Mouse (Mus musculus) liver, embryonic 14.5 days (tissue): ENCODE measurements around the gene Cd72. TPM values are rescaled to one million over a fixed set of nuclear protein-coding genes. Genes with fewer than 3 reads are reported as not detected.

Experiments used
- ATAC-seq: fragments of 200-750 bp; cut with Nextera tagmentation; 2 replicates; pipeline ENCODE4 v1.8.0; 2017; ENCODE audit warnings: moderate number of reproducible peaks, mild to moderate bottlenecking, moderate library complexity; ENCODE audit not compliant: insufficient read depth
- DNase-seq, 3 experiments: peaks; one replicate each; pipeline ENCODE4 v3.0.0-alpha.2; 2012 to 2013; ENCODE audit warnings: low read depth in 3 of 3, low spot score in 3 of 3
- H3K27ac ChIP-seq: fragments of 300-500 bp; sonication (generic); 2 replicates; pipeline ENCODE4 v1.5.1; 2014; ENCODE audit warnings: moderate library complexity, mild to moderate bottlenecking, control low read depth, inconsistent platforms
- H3K27me3 ChIP-seq: fragments of 300-500 bp; sonication (generic); 2 replicates; pipeline ENCODE4 v1.6.1; 2014; ENCODE audit warnings: mild to moderate bottlenecking, low read length, moderate library complexity; ENCODE audit not compliant: control insufficient read depth, insufficient read depth
- H3K36me3 ChIP-seq: fragments of 300-500 bp; sonication (generic); replicated peaks from 2 replicates; pipeline ENCODE4 v1.6.1; 2014; ENCODE audit warnings: low read depth; ENCODE audit not compliant: control insufficient read depth, insufficient read depth
- H3K4me1 ChIP-seq, 2 experiments: fragments of 200-500 bp in 1 of 2; fragments of 300-500 bp in 1 of 2; sonication (generic) in 1 of 2; replicated peaks; 2 replicates each; pipeline ENCODE4 v1.6.1; 2012 to 2014; ENCODE audit warnings: antibody characterized with exemption in 1 of 2, inconsistent platforms in 1 of 2, low read length in 1 of 2; ENCODE audit not compliant: control insufficient read depth in 2 of 2, insufficient read depth in 2 of 2
- H3K4me2 ChIP-seq: fragments of 300-500 bp; sonication (generic); 2 replicates; pipeline ENCODE4 v1.6.1; 2014; ENCODE audit warnings: low read depth, mild to moderate bottlenecking, control low read depth, moderate library complexity
- H3K4me3 ChIP-seq, 2 experiments: fragments of 200-500 bp in 1 of 2; fragments of 300-500 bp in 1 of 2; sonication (generic) in 1 of 2; 2 replicates each; pipeline ENCODE4 v1.5.1; 2012 to 2014; ENCODE audit warnings: low read depth in 2 of 2, low read length in 2 of 2, mild to moderate bottlenecking in 2 of 2, control low read depth in 1 of 2, inconsistent platforms in 1 of 2, moderate library complexity in 1 of 2; ENCODE audit not compliant: insufficient read depth in 1 of 2
- H3K9ac ChIP-seq: fragments of 300-500 bp; sonication (generic); replicated peaks from 2 replicates; pipeline ENCODE4 v1.6.1; 2014; ENCODE audit warnings: mild to moderate bottlenecking, control low read depth, moderate library complexity
- H3K9me3 ChIP-seq: fragments of 300-500 bp; sonication (generic); 2 replicates; pipeline ENCODE4 v1.6.1; 2016; ENCODE audit warnings: low read length, mixed read lengths; ENCODE audit not compliant: control insufficient read depth
- CTCF ChIP-seq: IDR thresholded peaks from 2 replicates; pipeline ENCODE4 v1.5.1; 2016; ENCODE audit warnings: antibody characterized with exemption, low read depth, control low read depth
- EP300 ChIP-seq: IDR thresholded peaks from 2 replicates; pipeline ENCODE4 v1.6.1; 2016; ENCODE audit warnings: antibody characterized with exemption, low read depth
- WGBS: fragments of 180-500 bp; shearing (Covaris S2); extraction: QIAGEN DNeasy Blood & Tissue Kit; methylation state at CpG from one replicate; pipeline ENCODE4 v1.1.7; 2014; ENCODE audit not compliant: insufficient replicate concordance; 5-methylcytosine and 5-hydroxymethylcytosine counted together
- polyA plus RNA-seq, 2 experiments: library from polyadenylated mRNA; depleted of rRNA in 1 of 2; stranded (reverse) in 1 of 2; unstranded in 1 of 2; fragments of >200 nt; fragmentation: Nextera tagmentation in 1 of 2; extraction: Ambion mirVana in 1 of 2; gene quantifications; 2 replicates each; pipeline versions ENCODE4 v1.2.1 to v1.2.3; 2012 to 2014

Cd72 gene
- polyA plus RNA-seq, 2 experiments = 0.31 to 0.74 TPM

- H3K9ac ChIP-seq = no peak overlapping the region
- H3K4me2 ChIP-seq = peak overlapping the region; percentile 66
- no peaks in the 10 kb centered on the region for H3K9me3 ChIP-seq
- no peaks in the 10 kb centered on the region for H3K27me3 ChIP-seq
- peak overlapping the region in 1 of 2 experiments; percentile 21; a peak in 1 of 4 replicates for H3K4me3 ChIP-seq
- DNase-seq = peak in 1 of 3 experiments; percentile 47
- TF ChIP-seq EP300 (no peak), CTCF (peak; percentile 71)
- H3K4me1 ChIP-seq = peaks cover 0 to 13% of the 10 kb centered on the region in 2 experiments; a peak in 2 of 4 replicates
- ATAC-seq = no peak
- 38% methylated on average over 24 of the region's 24 CpGs for WGBS
- no peaks in the 10 kb centered on the region for H3K36me3 ChIP-seq
- H3K27ac ChIP-seq = no peak overlapping the region
Observed at GRCm38 (mm10) chr4:43478906-43479832, 24.7 kb upstream of the Cd72 start.

GRCm38 (mm10) chr4:43478534-43478858 lies 24.1 kb upstream of the Cd72 start:
- Histone ChIP-seq H3K4me1 (peaks cover 0 to 13% of the 10 kb centered on the region in 2 experiments; a peak in 2 of 4 replicates), H3K27me3 (no peaks in the 10 kb centered on the region), H3K4me2 (peak overlapping the region; percentile 66), H3K36me3 (no peaks in the 10 kb centered on the region), H3K27ac (no peak overlapping the region), H3K9ac (peak overlapping the region; percentile 64), H3K4me3 (peak overlapping the region; percentile 55 to 81), H3K9me3 (no peaks in the 10 kb centered on the region)
- ATAC-seq (no peak; the same call in 1 of the 2 replicates), DNase-seq (no peak)
- no peak for TF ChIP-seq EP300
- no peak for TF ChIP-seq CTCF
- 23% methylated on average over 8 of the region's 8 CpGs for WGBS

GRCm38 (mm10) chr4:43477857-43478533 lies 23.6 kb upstream of the Cd72 start:
- Histone ChIP-seq H3K27me3 (no peaks in the 10 kb centered on the region), H3K27ac (no peak overlapping the region), H3K9ac (peak overlapping the region; percentile 64), H3K4me1 (peaks cover 0 to 13% of the 10 kb centered on the region in 2 experiments; a peak in 2 of 4 replicates), H3K36me3 (no peaks in the 10 kb centered on the region), H3K9me3 (no peaks in the 10 kb centered on the region), H3K4me3 (peak overlapping the region; percentile 55 to 81), H3K4me2 (peak overlapping the region; percentile 66)
- DNase-seq = peak; percentile 77 to 83 (median 78)
- 12% methylated on average over 11 of the region's 11 CpGs for WGBS
- ATAC-seq = peak; percentile 89
- peak; percentile 80 for TF ChIP-seq CTCF
- no peak for TF ChIP-seq EP300

- no peaks in the 10 kb centered on the region for H3K27me3 ChIP-seq
- 62% methylated on average over 6 of the region's 6 CpGs for WGBS
Observed at GRCm38 (mm10) chr4:43476604-43477003, 22.2 kb upstream of the Cd72 start.

GRCm38 (mm10) chr4:43473636-43474035 lies 19.2 kb upstream of the Cd72 start:
- ATAC-seq (no peak), DNase-seq (no peak)
- Histone ChIP-seq H3K4me2 (no peak overlapping the region), H3K4me1 (peaks cover 0 to 6% of the 10 kb centered on the region in 2 experiments; a peak in 2 of 4 replicates), H3K36me3 (no peaks in the 10 kb centered on the region), H3K9me3 (no peaks in the 10 kb centered on the region), H3K27ac (no peak overlapping the region), H3K4me3 (no peak overlapping the region), H3K9ac (no peak overlapping the region), H3K27me3 (no peaks in the 10 kb centered on the region)
- 43% methylated on average over 1 of the region's 1 CpGs for WGBS
- TF ChIP-seq EP300 = no peak
- no peak for TF ChIP-seq CTCF

More at GRCm38 (mm10) chr4:43476604-43477003, 22.2 kb upstream of the Cd72 start:
- DNase-seq = no peak
- no peak overlapping the region for H3K9ac ChIP-seq
- H3K9me3 ChIP-seq = no peaks in the 10 kb centered on the region
- H3K4me1 ChIP-seq = peaks cover 0 to 13% of the 10 kb centered on the region in 2 experiments; a peak in 2 of 4 replicates
- no peak for ATAC-seq
- TF ChIP-seq CTCF (peak; percentile 36; the same call in 1 of the 2 replicates), EP300 (no peak)
- H3K4me3 ChIP-seq = no peak overlapping the region
- H3K27ac ChIP-seq = no peak overlapping the region
- H3K36me3 ChIP-seq = no peaks in the 10 kb centered on the region
- H3K4me2 ChIP-seq = no peak overlapping the region
